Mouse (Mus musculus): ENCODE measurements at regions not wholly inside any gene's neighbourhood (a gene's known extent, or its start where the extent isn't known, plus 50 kb on each side); places are given as distances from the start of the nearest gene placed in this dataset.

- no peak for TF ChIP-seq POLR2A (IDR thresholded peaks at IDR 0.05; ENCODE audit: low read depth, low read length)
- no peak for TF ChIP-seq CTCF (IDR thresholded peaks at IDR 0.05; ENCODE audit: borderline replicate concordance, insufficient read depth, low read length)
These were observed 398.6 kb upstream of the Jag1 start for GRCm38 (mm10) chr2:137515043-137515442.

Measured in embryonic fibroblast, embryonic 13.5 days (primary cell).